Mouse (Mus musculus) embryonic stem cell, embryonic (primary cell): Measurements from ENCODE around the gene Ube2q2.
"Not testable (repeated sequence)": the region's sequence is repeated elsewhere in the genome, so short reads cannot be mapped to it uniquely, and the experiment has no call there.

Experiments used
- CTCF ChIA-PET, 4 experiments: fragments of 300-600 bp in 2 of 4; fragments of 350-600 bp in 2 of 4; sonication (Branson Sonifier 250); formaldehyde crosslinking; loops; one replicate each; lab custom pipeline; 2022; ENCODE audit warnings: inconsistent platforms in 2 of 4; lab: Charles Lee
- POLR2A ChIA-PET, 4 experiments: fragments of 300-600 bp in 2 of 4; fragments of 350-600 bp in 2 of 4; sonication (Branson Sonifier 250); formaldehyde crosslinking; loops; one replicate each; lab custom pipeline; 2022; ENCODE audit warnings: antibody characterized with exemption in 4 of 4, inconsistent platforms in 1 of 4; lab: Charles Lee

The Ube2q2 gene

GRCm38 (mm10) chr9:55244079-55244478 is 95.4 kb downstream of the Ube2q2 start:
- ChIA-PET CTCF (no interaction called here), POLR2A (interaction anchor here in 3 of 4 experiments (0.7 to 2.6 kb wide), 6 partner anchors 10 to 1342 kb away, joined by 3 to 12 read pairs (median 4); no protein-coding TSS in a partner anchor)

- CTCF ChIA-PET: not testable (repeated sequence)
- POLR2A ChIA-PET: interaction anchor here (0.6 to 2.7 kb wide), 9 partner anchors 11 to 440 kb away, joined by 3 to 14 read pairs (median 3); partner anchors contain the start of gene Fbxo22 (in 1 of the 4)
These were observed 96.5 kb downstream of the Ube2q2 start for GRCm38 (mm10) chr9:55245057-55245750.

DNA sequence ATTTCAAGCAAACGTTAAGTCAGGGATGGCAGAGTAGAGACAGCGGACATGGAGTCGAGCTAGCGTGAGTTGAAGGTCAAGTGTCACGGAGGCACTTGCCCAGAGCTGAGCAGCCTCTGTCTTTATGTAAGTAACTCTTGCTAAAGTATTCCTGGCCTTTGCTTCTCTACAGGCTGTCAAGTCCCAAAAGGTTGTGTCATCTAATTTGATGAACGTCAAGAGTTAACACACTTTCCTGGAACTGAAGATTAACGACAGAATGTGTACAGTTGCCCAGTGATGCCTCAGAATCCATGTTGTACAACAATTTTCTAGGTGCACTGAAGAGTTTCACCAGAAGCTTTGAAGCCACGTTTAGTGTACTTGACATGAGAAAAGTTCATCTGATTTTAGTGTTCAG is 97.8 kb downstream of the Ube2q2 start:
- ChIA-PET CTCF (interaction anchor here in 1 of 4 experiments (0.9 kb wide), 1 partner anchor 136 kb away, joined by 3 read pairs; no protein-coding TSS in a partner anchor), POLR2A (interaction anchor here in 3 of 4 experiments (1.0 to 2.7 kb wide), 15 partner anchors 8 to 37 kb away, joined by 3 to 14 read pairs (median 4); partner anchors contain the start of gene Fbxo22 (in 2 of the 3))

- CTCF ChIA-PET: interaction anchor here in 1 of 4 experiments (0.9 kb wide), 1 partner anchor 135 kb away, joined by 3 read pairs; no protein-coding TSS in a partner anchor
- POLR2A ChIA-PET: interaction anchor here in 3 of 4 experiments (0.5 to 2.7 kb wide), 16 partner anchors 8 to 506 kb away, joined by 3 to 14 read pairs (median 4); partner anchors contain the start of gene Fbxo22 (in 2 of the 3)
These were observed 98.3 kb downstream of the Ube2q2 start for GRCm38 (mm10) chr9:55246918-55247317.

DNA sequence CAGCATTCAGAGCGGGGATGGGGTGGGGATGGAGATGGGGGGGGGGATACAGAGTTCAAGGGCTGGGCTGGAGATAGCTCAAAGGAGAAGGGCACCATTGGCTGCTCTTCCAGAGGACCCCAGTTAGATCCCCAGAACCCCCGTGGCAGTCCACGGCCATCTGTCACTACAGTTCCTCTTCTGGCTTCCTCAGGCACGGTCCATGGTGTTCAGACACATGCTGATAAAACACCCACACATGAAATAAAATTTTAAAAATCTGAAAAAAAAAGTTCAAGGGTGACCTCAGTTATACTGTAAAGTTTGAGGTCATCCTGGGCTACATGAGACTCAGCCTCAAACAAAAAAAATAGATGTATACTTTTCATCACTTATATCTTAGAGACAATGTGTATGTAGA is 99.8 kb downstream of the Ube2q2 start:
- ChIA-PET CTCF (no interaction called here), POLR2A (interaction anchor here in 2 of 4 experiments (0.8 to 1.1 kb wide), 3 partner anchors 32 to 40 kb away, joined by 3 to 4 read pairs (median 3); no protein-coding TSS in a partner anchor)

GRCm38 (mm10) chr9:55250595-55251247 is 102.1 kb downstream of the Ube2q2 start:
- POLR2A ChIA-PET: interaction anchor here in 1 of 4 experiments (0.8 to 1.0 kb wide), 2 partner anchors 17 to 26 kb away, joined by 3 to 4 read pairs; no protein-coding TSS in a partner anchor
- CTCF ChIA-PET: interaction anchor here in 2 of 4 experiments (1.1 to 1.6 kb wide), 2 partner anchors 11 to 19 kb away, joined by 3 to 5 read pairs; no protein-coding TSS in a partner anchor

- CTCF ChIA-PET: interaction anchor here in 2 of 4 experiments (1.1 to 1.2 kb wide), 2 partner anchors 39 to 59 kb away, joined by 3 to 4 read pairs; no protein-coding TSS in a partner anchor
- POLR2A ChIA-PET: interaction anchor here in 1 of 4 experiments (0.6 kb wide), 1 partner anchor 30 kb away, joined by 3 read pairs; no protein-coding TSS in a partner anchor
These were observed 103.4 kb downstream of the Ube2q2 start for GRCm38 (mm10) chr9:55252097-55252496.

- ChIA-PET CTCF (no interaction called here), POLR2A (interaction anchor here in 1 of 4 experiments (0.9 to 1.7 kb wide), 2 partner anchors 19 to 25 kb away, joined by 4 to 5 read pairs; no protein-coding TSS in a partner anchor)
These were observed 105.2 kb downstream of the Ube2q2 start for GRCm38 (mm10) chr9:55253849-55254248.

GRCm38 (mm10) chr9:55255056-55255455 is 106.4 kb downstream of the Ube2q2 start:
- POLR2A ChIA-PET: interaction anchor here in 1 of 4 experiments (1.7 kb wide), 1 partner anchor 26 kb away, joined by 5 read pairs; no protein-coding TSS in a partner anchor
- CTCF ChIA-PET: no interaction called here

GRCm38 (mm10) chr9:55255604-55256003 is 107.0 kb downstream of the Ube2q2 start:
- POLR2A ChIA-PET: interaction anchor here in 1 of 4 experiments (0.8 kb wide), 1 partner anchor 9 kb away, joined by 4 read pairs; no protein-coding TSS in a partner anchor

DNA sequence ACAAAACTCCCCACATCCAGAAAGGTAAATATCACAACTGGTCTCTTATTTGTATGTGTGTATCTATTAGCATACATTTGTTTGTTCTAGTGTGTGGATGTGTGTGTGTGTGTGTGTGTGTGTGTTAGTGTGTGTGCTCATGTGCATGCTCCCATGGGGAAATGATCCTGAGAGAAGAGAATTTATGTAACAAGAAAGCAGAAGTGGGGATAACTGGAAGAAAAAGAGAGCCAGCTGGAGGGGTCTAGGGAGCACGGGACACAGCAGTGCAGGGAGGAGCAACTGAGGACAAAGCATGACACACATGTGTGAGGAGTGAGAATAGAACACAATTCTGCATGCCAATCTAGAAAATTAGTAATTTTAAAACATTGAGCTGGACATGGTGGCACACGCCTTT is 108.5 kb downstream of the Ube2q2 start:
- POLR2A ChIA-PET: no interaction called here

More at GRCm38 (mm10) chr9:55255604-55256003, 107.0 kb downstream of the Ube2q2 start:
- CTCF ChIA-PET: no interaction called here

More for the DNA sequence above, 108.5 kb downstream of the Ube2q2 start:
- CTCF ChIA-PET: no interaction called here
